Mouse (Mus musculus): ENCODE measurements around the gene Mrpl51. TPM values are rescaled to one million over a fixed set of nuclear protein-coding genes. Genes with fewer than 3 reads are reported as not detected.

The Mrpl51 gene
- 128 and 141 TPM in 2 replicates for polyA plus RNA-seq (2014; fragmentation: Nextera tagmentation; extraction: Ambion mirVana)

- Histone ChIP-seq H3K36me3 (ENCODE audit: control insufficient read depth, insufficient read depth, low read length) (peaks cover 48% of the 10 kb centered on the region), H3K9me3 (ENCODE audit: control insufficient read depth, low read length) (no peaks in the 10 kb centered on the region), H3K4me3 (replicated peaks; ENCODE audit: low read depth, low read length) (peak within 1 kb of the TSS; percentile 69), H3K9ac (replicated peaks; ENCODE audit: low read length) (peak within 1 kb of the TSS; percentile 68), H3K4me2 (ENCODE audit: low read length) (peak within 1 kb of the TSS; percentile 71), H3K4me1 (ENCODE audit: control insufficient read depth, insufficient read depth, low read length) (peaks cover 14% of the 10 kb centered on the region; the same call in 1 of the 2 replicates), H3K27ac (replicated peaks; ENCODE audit: low read depth, low read length) (peak within 1 kb of the TSS; percentile 99), H3K27me3 (ENCODE audit: control insufficient read depth, insufficient read depth, low read length) (no peaks in the 10 kb centered on the region)
- ATAC-seq (ENCODE audit: low FRiP score, low TSS enrichment), result peak; percentile 97
- peak; percentile 99 for DNase-seq
- under 1% methylated on average over 54 of the region's 54 CpGs for WGBS
Measured at GRCm38 (mm10) chr6:125191332-125192015, at the start of gene Mrpl51, which contains the start of gene Ncapd2. Mrpl51 (plus strand) TSS chr6:125191801. Ncapd2 (minus strand) TSS chr6:125191701.

- no peaks in the 10 kb centered on the region for H3K27me3 ChIP-seq (ENCODE audit: control insufficient read depth, insufficient read depth, low read length)
- no peak overlapping the region for H3K4me2 ChIP-seq (ENCODE audit: low read length)
- WGBS, result 92% methylated on average over 8 of the region's 8 CpGs
- no peak overlapping the region for H3K9ac ChIP-seq (replicated peaks; ENCODE audit: low read length)
- peaks cover 58% of the 10 kb centered on the region for H3K36me3 ChIP-seq (ENCODE audit: control insufficient read depth, insufficient read depth, low read length)
- no peak overlapping the region for H3K27ac ChIP-seq (replicated peaks; ENCODE audit: low read depth, low read length)
- DNase-seq, result no peak
- peaks cover 21% of the 10 kb centered on the region for H3K4me1 ChIP-seq (ENCODE audit: control insufficient read depth, insufficient read depth, low read length)
- H3K4me3 ChIP-seq (replicated peaks; ENCODE audit: low read depth, low read length), result no peak overlapping the region
- H3K9me3 ChIP-seq (ENCODE audit: control insufficient read depth, low read length), result no peaks in the 10 kb centered on the region
- ATAC-seq (ENCODE audit: low FRiP score, low TSS enrichment), result no peak
Measured at GRCm38 (mm10) chr6:125142436-125142835, 49.2 kb upstream of the Mrpl51 start.

DNA sequence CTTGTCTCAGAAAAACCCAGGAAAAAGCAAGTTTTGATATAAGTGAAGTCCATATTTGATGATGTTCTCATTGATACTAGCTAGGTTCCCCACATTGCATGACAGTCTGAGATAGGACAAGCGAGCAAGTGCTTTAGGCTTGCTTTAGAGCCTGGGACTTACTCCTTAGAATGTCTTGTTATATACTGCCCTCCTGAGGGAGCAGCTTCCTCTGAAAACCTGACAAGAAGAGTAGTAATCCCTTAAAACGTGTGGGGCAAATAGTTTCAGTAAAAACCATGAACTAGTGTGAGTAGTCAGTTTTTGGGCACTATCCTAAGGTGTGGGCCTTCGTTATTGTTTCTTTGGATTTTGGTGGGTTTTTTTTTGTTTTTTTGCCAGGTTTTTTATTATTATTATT is 48.5 kb upstream of the Mrpl51 start:
- DNase-seq (no peak), ATAC-seq (ENCODE audit: low FRiP score, low TSS enrichment) (no peak)
- Histone ChIP-seq H3K4me2 (ENCODE audit: low read length) (no peak overlapping the region), H3K36me3 (ENCODE audit: control insufficient read depth, insufficient read depth, low read length) (peaks cover 53% of the 10 kb centered on the region), H3K9ac (replicated peaks; ENCODE audit: low read length) (no peak overlapping the region), H3K9me3 (ENCODE audit: control insufficient read depth, low read length) (no peaks in the 10 kb centered on the region), H3K27ac (replicated peaks; ENCODE audit: low read depth, low read length) (no peak overlapping the region), H3K27me3 (ENCODE audit: control insufficient read depth, insufficient read depth, low read length) (no peaks in the 10 kb centered on the region), H3K4me1 (ENCODE audit: control insufficient read depth, insufficient read depth, low read length) (peaks cover 27% of the 10 kb centered on the region), H3K4me3 (replicated peaks; ENCODE audit: low read depth, low read length) (no peak overlapping the region)
- 79% methylated on average over 3 of the region's 3 CpGs for WGBS

- Histone ChIP-seq H3K4me3 (replicated peaks; ENCODE audit: low read depth, low read length) (no peak overlapping the region), H3K9ac (replicated peaks; ENCODE audit: low read length) (no peak overlapping the region), H3K36me3 (ENCODE audit: control insufficient read depth, insufficient read depth, low read length) (peaks cover 46% of the 10 kb centered on the region), H3K27ac (replicated peaks; ENCODE audit: low read depth, low read length) (no peak overlapping the region), H3K9me3 (ENCODE audit: control insufficient read depth, low read length) (no peaks in the 10 kb centered on the region), H3K27me3 (ENCODE audit: control insufficient read depth, insufficient read depth, low read length) (no peaks in the 10 kb centered on the region), H3K4me1 (ENCODE audit: control insufficient read depth, insufficient read depth, low read length) (peaks cover 33% of the 10 kb centered on the region), H3K4me2 (ENCODE audit: low read length) (no peak overlapping the region)
- DNase-seq, result no peak
- ATAC-seq (ENCODE audit: low FRiP score, low TSS enrichment), result no peak
- WGBS, result 90% methylated on average over 9 of the region's 9 CpGs
Measured at GRCm38 (mm10) chr6:125143904-125144303, 47.7 kb upstream of the Mrpl51 start.

DNA sequence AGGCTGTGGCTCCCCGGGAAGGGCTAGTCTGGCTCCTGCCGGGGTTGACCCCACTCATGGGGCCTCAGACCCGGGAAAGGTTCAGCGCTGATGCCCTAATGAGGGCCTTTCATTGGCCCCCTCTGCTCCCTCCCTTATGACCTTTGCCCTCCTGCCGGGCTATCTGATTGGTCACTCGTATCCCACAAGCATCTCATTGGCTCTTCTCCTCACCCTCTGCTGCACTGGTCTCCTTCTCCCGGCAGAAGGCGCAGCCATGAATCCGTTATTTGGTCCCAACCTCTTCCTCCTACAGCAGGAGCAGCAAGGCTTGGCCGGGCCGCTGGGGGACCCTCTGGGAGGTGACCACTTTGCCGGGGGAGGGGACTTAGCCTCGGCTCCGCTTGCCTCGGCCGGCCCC is 46.6 kb upstream of the Mrpl51 start, which contains the start of gene Iffo1:
TSS of gene Iffo1 (plus strand) at position 241 of the 400 bp plus-strand sequence.
- peak within 1 kb of the TSS; percentile 92 for H3K27ac ChIP-seq (replicated peaks; ENCODE audit: low read depth, low read length)
- peak within 1 kb of the TSS; percentile 74 for H3K4me3 ChIP-seq (replicated peaks; ENCODE audit: low read depth, low read length)
- H3K9ac ChIP-seq (replicated peaks; ENCODE audit: low read length), result peak within 1 kb of the TSS; percentile 78
- peak; percentile 94 for ATAC-seq (ENCODE audit: low FRiP score, low TSS enrichment)
- 0% methylated on average over 16 of the region's 16 CpGs for WGBS
- H3K36me3 ChIP-seq (ENCODE audit: control insufficient read depth, insufficient read depth, low read length), result peaks cover 38% of the 10 kb centered on the region
- H3K9me3 ChIP-seq (ENCODE audit: control insufficient read depth, low read length), result no peaks in the 10 kb centered on the region
- no peaks in the 10 kb centered on the region for H3K27me3 ChIP-seq (ENCODE audit: control insufficient read depth, insufficient read depth, low read length)
- H3K4me2 ChIP-seq (ENCODE audit: low read length), result peak within 1 kb of the TSS; percentile 94
- peaks cover 33% of the 10 kb centered on the region for H3K4me1 ChIP-seq (ENCODE audit: control insufficient read depth, insufficient read depth, low read length)
- peak; percentile 93 for DNase-seq

DNA sequence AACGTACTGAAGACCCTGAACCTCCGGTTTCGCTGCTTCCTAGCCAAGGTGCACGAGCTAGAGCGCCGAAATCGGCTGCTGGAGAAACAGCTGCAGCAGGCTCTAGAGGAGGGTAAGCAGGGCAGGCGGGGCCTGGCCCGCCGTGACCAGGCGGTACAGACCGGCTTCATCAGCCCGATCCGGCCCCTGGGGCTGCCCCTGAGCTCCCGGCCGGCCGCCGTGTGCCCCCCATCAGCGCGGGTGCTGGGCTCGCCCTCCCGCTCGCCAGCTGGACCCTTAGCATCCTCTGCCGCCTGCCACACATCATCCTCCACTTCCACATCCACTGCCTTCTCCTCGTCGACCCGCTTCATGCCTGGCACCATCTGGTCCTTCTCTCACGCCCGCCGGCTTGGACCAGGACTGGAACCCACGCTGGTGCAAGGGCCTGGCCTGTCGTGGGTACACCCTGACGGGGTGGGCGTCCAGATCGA is 46.1 kb upstream of the Mrpl51 start:
- Histone ChIP-seq H3K9ac (replicated peaks; ENCODE audit: low read length) (peak overlapping the region; percentile 78), H3K36me3 (ENCODE audit: control insufficient read depth, insufficient read depth, low read length) (peaks cover 32% of the 10 kb centered on the region), H3K27ac (replicated peaks; ENCODE audit: low read depth, low read length) (peak overlapping the region; percentile 92), H3K9me3 (ENCODE audit: control insufficient read depth, low read length) (no peaks in the 10 kb centered on the region), H3K4me1 (ENCODE audit: control insufficient read depth, insufficient read depth, low read length) (peaks cover 33% of the 10 kb centered on the region), H3K4me3 (replicated peaks; ENCODE audit: low read depth, low read length) (peak overlapping the region; percentile 74), H3K4me2 (ENCODE audit: low read length) (peak overlapping the region; percentile 94), H3K27me3 (ENCODE audit: control insufficient read depth, insufficient read depth, low read length) (no peaks in the 10 kb centered on the region)
- DNase-seq (no peak), ATAC-seq (ENCODE audit: low FRiP score, low TSS enrichment) (peak; percentile 73)
- under 1% methylated on average over 35 of the region's 35 CpGs for WGBS

GRCm38 (mm10) chr6:125146148-125146547 is 45.5 kb upstream of the Mrpl51 start:
- H3K9me3 ChIP-seq (ENCODE audit: control insufficient read depth, low read length), result no peaks in the 10 kb centered on the region
- H3K27me3 ChIP-seq (ENCODE audit: control insufficient read depth, insufficient read depth, low read length), result no peaks in the 10 kb centered on the region
- H3K36me3 ChIP-seq (ENCODE audit: control insufficient read depth, insufficient read depth, low read length), result peaks cover 26% of the 10 kb centered on the region
- H3K27ac ChIP-seq (replicated peaks; ENCODE audit: low read depth, low read length), result no peak overlapping the region; the same call in 1 of the 2 replicates
- 47% methylated on average over 7 of the region's 7 CpGs for whole genome bisulfite sequencing
- H3K9ac ChIP-seq (replicated peaks; ENCODE audit: low read length), result peak overlapping the region; percentile 78
- H3K4me3 ChIP-seq (replicated peaks; ENCODE audit: low read depth, low read length), result peak overlapping the region; percentile 74
- ATAC-seq (ENCODE audit: low FRiP score, low TSS enrichment) (no peak), DNase-seq (no peak)
- H3K4me2 ChIP-seq (ENCODE audit: low read length), result peak overlapping the region; percentile 94
- H3K4me1 ChIP-seq (ENCODE audit: control insufficient read depth, insufficient read depth, low read length), result peaks cover 33% of the 10 kb centered on the region

- 0 out of 2 replicates have a peak overlapping the region, but pooled peaks have one; percentile 5 for H3K27ac ChIP-seq (replicated peaks; ENCODE audit: low read depth, low read length)
Measured at GRCm38 (mm10) chr6:125146797-125147196, 44.8 kb upstream of the Mrpl51 start.

More at GRCm38 (mm10) chr6:125146797-125147196, 44.8 kb upstream of the Mrpl51 start:
- Histone ChIP-seq H3K9me3 (ENCODE audit: control insufficient read depth, low read length) (no peaks in the 10 kb centered on the region), H3K4me3 (replicated peaks; ENCODE audit: low read depth, low read length) (peak overlapping the region; percentile 74; the same call in 1 of the 2 replicates), H3K4me1 (ENCODE audit: control insufficient read depth, insufficient read depth, low read length) (peaks cover 33% of the 10 kb centered on the region), H3K36me3 (ENCODE audit: control insufficient read depth, insufficient read depth, low read length) (peaks cover 25% of the 10 kb centered on the region), H3K27me3 (ENCODE audit: control insufficient read depth, insufficient read depth, low read length) (no peaks in the 10 kb centered on the region), H3K4me2 (ENCODE audit: low read length) (peak overlapping the region; percentile 94), H3K9ac (replicated peaks; ENCODE audit: low read length) (peak overlapping the region; percentile 42)
- WGBS, result 78% methylated on average over 4 of the region's 4 CpGs
- ATAC-seq (ENCODE audit: low FRiP score, low TSS enrichment) (no peak), DNase-seq (no peak)
